Mouse (Mus musculus): ENCODE measurements around the gene 4930467E23Rik. TPM values are rescaled to one million over a fixed set of nuclear protein-coding genes. Genes with fewer than 3 reads are reported as not detected.
"Not testable (repeated sequence)": the region's sequence is repeated elsewhere in the genome, so short reads cannot be mapped to it uniquely, and the experiment has no call there.

4930467E23Rik gene
- total RNA-seq, 1 experiment from 2014 or later, result not detected

- ATAC-seq (replicated peaks; ENCODE audit: insufficient number of reproducible peaks, low FRiP score, low TSS enrichment, poor library complexity, severe bottlenecking), result not testable (repeated sequence)
These were observed 46.9 kb downstream of the 4930467E23Rik start for GRCm38 (mm10) chr8:19776311-19776710.

GRCm38 (mm10) chr8:19777500-19777899, 48.1 kb downstream of the 4930467E23Rik start:
- not testable (repeated sequence) for ATAC-seq (replicated peaks; ENCODE audit: insufficient number of reproducible peaks, low FRiP score, low TSS enrichment, poor library complexity, severe bottlenecking)

DNA sequence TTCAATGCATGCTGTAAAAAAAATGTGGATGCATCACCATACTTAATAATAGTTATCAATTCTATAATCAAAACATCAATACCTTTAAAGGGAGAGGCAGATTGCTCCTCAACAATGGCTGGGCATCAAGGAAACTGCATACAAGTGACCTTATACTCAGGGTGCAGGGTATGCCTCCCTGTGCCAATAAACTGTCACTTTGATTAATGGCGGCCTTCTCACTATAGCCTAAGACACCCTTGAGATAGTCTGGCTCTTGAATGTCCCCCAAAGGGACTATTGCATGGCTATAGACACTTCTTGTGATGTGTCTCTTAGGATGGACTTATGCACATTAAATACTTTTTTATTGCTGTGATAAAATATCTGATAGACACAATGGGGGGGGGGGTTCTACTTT, 48.8 kb downstream of the 4930467E23Rik start:
- ATAC-seq (replicated peaks; ENCODE audit: insufficient number of reproducible peaks, low FRiP score, low TSS enrichment, poor library complexity, severe bottlenecking), result not testable (repeated sequence)

DNA sequence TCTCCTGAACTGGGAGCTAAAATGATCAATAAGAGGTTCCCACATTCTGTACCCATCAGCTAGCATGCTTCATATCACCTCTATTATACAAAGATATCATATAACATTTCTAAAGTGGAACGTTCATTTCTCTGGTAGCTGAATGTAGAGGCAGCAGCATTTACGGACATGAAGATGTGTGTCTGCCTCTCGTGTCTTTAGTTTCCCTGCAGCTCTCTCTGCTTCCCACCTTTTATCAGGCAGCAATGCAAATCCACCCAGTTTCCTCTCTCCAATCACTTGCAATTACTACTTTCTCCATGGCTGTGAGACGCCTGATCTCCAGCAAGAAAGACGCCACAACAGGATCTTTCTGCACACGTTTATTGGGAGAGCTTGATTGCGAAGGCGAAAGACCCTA, 49.5 kb downstream of the 4930467E23Rik start:
- not testable (repeated sequence) for ATAC-seq (replicated peaks; ENCODE audit: insufficient number of reproducible peaks, low FRiP score, low TSS enrichment, poor library complexity, severe bottlenecking)

- not testable (repeated sequence) for ATAC-seq (replicated peaks; ENCODE audit: insufficient number of reproducible peaks, low FRiP score, low TSS enrichment, poor library complexity, severe bottlenecking)
These were observed 50.8 kb downstream of the 4930467E23Rik start for GRCm38 (mm10) chr8:19780212-19780611.

DNA sequence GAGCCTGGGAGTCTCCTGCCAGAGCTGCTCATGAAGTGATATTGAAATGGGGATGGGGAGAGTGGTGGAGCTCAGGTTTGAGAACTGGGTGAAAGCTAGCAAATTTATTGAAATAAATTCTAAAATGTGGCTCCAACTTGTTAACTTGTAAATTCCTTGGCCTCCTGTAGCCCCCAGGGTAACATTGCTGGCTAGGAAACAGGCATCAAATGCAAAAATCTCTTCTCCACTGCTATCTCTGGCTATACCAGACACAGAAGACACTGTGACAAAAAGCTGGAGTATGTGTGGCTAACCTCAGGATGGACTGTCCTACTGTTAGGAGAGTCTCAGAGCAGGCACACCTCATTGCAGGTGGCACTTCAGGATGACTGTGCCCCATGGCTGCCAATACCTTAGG, 51.3 kb downstream of the 4930467E23Rik start:
- not testable (repeated sequence) for ATAC-seq (replicated peaks; ENCODE audit: insufficient number of reproducible peaks, low FRiP score, low TSS enrichment, poor library complexity, severe bottlenecking)

DNA sequence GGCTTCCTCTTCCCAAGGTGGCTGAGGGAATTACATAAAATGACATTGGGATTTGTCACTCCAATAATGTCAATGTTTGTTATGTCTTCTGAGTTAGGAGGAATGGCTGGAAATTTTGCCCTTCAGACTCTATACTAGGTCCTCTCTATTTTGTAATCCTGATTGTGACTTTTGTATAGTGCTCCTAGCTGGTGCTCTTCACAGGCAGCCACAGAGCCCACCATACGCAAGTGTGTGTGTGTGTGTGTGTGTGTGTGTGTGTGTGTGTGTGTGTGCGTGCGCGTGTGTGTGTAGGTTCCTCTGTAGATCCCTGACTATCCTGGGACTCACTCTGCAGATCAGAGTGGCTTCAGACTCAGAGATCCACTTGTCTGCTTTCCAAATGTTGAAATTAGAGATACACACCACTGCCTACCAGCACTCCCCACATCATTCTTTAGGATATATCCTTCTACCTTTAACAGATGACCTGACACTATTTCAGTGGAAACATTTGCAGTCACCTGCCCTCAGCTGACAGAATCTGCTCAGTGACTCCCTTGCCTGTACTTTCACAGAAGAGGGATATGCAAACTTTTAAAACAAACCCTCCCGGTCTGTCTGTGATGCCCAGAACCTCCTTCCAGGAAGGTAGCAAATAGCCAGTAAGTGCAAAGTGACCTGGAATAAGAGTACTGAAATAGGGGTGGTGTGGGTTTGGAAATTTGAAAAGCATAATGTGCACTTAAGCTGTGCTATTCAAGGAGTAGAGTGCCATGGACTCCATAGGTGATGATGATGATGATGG, 52.1 kb downstream of the 4930467E23Rik start:
- not testable (repeated sequence) for ATAC-seq (replicated peaks; ENCODE audit: insufficient number of reproducible peaks, low FRiP score, low TSS enrichment, poor library complexity, severe bottlenecking)

DNA sequence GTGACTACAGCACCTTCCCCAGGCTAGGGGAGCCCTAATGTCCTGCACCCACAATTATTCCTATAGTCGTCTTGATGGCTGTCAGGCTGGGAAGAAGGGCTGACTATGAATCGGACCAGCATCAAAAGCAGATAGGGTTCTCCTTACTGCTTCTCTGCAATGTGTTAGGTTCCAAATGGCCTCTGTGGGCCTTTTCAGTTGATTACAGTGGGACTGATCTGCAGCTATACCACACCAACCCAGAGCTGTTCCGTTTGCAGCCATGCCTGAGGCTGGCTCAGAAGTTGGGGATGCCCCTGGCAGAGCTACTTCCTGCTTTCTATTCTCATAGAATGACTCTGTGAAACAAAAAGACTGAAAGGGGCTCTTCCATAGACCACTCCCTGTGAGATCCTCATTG, 53.4 kb downstream of the 4930467E23Rik start:
- not testable (repeated sequence) for ATAC-seq (replicated peaks; ENCODE audit: insufficient number of reproducible peaks, low FRiP score, low TSS enrichment, poor library complexity, severe bottlenecking)

- ATAC-seq (replicated peaks; ENCODE audit: insufficient number of reproducible peaks, low FRiP score, low TSS enrichment, poor library complexity, severe bottlenecking), result not testable (repeated sequence)
These were observed 54.5 kb downstream of the 4930467E23Rik start for GRCm38 (mm10) chr8:19783860-19784259.

GRCm38 (mm10) chr8:19784554-19785364, 55.4 kb downstream of the 4930467E23Rik start:
- peak; percentile 100 for ATAC-seq (replicated peaks; ENCODE audit: insufficient number of reproducible peaks, low FRiP score, low TSS enrichment, poor library complexity, severe bottlenecking)

DNA sequence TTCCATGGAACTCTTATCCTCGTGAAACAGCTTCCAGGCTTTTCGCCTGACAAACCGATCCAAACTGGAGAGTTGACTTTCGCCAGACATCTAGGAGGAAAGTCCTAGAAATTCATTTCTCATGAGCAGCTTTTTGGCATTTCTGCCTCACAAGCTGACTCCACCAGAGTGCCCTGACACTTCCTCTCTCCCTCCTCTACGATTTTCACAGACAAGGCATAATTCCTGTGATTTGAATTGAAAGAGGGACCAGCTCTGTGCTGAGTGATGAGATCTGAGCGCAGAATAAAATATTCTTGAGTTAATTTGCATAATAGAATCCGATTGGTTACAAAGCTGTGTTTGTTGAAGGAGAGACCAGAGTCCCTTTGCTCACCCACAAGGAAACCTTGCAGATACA, 63.3 kb downstream of the 4930467E23Rik start:
- ATAC-seq (replicated peaks; ENCODE audit: insufficient number of reproducible peaks, low FRiP score, low TSS enrichment, poor library complexity, severe bottlenecking), result not testable (repeated sequence)

Other genes starting within 250 kb of the 4930467E23Rik start
- gene Defb7, start 234.5 kb upstream of the 4930467E23Rik start, total RNA-seq (2017), result not detected in 3 replicates
- gene Gm31371, start 173.8 kb downstream of the 4930467E23Rik start, total RNA-seq (2017), result 1.3 TPM in 1 of 3 replicates, not detected in the others